Mouse (Mus musculus) liver, adult (tissue): ENCODE data around the gene Gpr68.

ENCODE experiments used
- GATA4 ChIP-seq: IDR thresholded peaks from 2 replicates; pipeline ENCODE4 v1.6.1; 2014; ENCODE audit warnings: mild to moderate bottlenecking, low read length; ENCODE audit not compliant: insufficient replicate concordance

The Gpr68 gene

GRCm38 (mm10) chr12:100931653-100932052 lies 23.7 kb upstream of the Gpr68 start:
- TF ChIP-seq GATA4, result no peak

DNA sequence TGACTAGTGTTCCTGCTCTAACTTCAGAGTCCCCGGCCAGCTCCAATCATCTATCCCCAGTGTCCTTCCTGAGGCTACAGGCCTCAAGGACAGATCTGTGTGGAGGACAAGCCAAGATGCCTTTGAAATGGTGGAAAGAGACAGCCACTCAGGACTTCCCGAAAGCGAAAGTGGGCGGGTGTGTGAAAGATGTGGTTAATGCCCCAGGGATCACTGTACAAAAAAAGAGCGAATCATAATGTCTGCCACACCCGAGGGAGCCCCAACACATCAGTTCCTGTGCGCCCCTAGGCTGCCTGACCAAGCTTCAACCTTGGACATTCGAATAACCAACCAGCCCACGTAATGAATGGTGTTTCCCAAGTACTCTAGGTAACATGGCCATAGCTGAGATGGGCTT lies 20.3 kb upstream of the Gpr68 start:
- no peak for TF ChIP-seq GATA4

- TF ChIP-seq GATA4, result no peak
These were observed 17.9 kb upstream of the Gpr68 start for GRCm38 (mm10) chr12:100925644-100926619.

- TF ChIP-seq GATA4, result no peak
These were observed 16.8 kb upstream of the Gpr68 start for GRCm38 (mm10) chr12:100924646-100925339.

GRCm38 (mm10) chr12:100910731-100911130 lies 2.7 kb upstream of the Gpr68 start:
- no peak for TF ChIP-seq GATA4

- TF ChIP-seq GATA4, result no peak
These were observed 1.8 kb upstream of the Gpr68 start for GRCm38 (mm10) chr12:100909765-100910164.

- TF ChIP-seq GATA4, result no peak
These were observed 468 bp upstream of the Gpr68 start for GRCm38 (mm10) chr12:100908298-100909034.

DNA sequence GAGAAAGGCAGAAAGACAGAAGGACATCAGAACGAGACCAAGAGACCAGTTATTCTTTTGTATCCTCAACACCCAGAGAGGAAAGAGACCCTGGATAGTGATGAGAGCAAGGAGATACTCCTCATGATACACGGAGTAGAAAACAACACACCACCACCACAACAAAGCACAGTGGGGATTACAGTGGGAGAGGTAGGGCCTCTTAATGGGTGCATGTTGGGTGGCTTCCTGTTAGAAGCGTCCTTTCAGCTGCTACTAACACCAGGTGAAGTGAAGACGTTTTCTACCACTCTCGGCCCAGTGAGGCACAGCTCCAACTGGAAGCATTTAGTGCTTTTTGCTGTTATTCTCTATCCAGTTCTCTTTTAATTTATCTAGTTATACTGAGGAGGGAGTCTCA lies 1.1 kb downstream of the Gpr68 start:
- TF ChIP-seq GATA4, result no peak

GRCm38 (mm10) chr12:100903761-100904160 lies 4.2 kb downstream of the Gpr68 start:
- no peak for TF ChIP-seq GATA4

DNA sequence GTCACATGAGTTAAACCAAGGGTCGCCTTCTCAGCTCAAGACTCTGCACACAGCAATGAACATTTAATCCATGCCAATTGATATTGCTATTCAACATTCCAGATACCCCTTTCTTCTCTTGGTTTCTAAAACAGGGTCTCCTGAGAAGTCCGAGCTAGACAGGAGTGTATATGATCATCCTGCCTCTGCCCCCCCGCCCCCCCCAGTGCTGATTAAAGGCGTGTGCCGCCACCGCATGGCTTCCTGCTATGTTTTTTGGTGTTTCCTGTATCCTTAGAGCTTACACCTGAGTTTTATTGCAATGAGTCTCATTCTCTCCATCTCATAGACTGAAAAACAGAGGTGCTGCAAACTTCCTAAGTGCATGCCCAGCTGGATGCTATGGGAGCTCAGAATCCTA lies 6.6 kb downstream of the Gpr68 start:
- no peak for TF ChIP-seq GATA4

DNA sequence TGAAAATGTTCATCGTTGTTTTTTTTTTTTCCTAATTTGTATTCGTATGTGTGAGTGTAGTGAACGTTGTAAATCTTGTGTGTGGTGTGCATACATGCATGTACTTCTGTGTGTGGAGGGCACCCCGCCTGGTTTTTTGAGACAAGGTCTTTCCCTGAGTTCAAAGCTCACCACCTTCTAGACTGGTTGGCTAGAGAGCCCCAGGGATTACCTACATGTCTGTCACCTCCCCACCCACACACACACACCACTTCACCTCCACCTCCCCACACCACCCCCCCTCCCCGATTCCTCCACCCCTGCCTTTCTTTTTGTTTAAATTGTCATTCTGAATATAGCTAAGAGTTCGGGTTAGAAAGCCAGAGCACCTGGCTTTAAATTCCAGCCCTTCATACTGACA lies 7.1 kb downstream of the Gpr68 start:
- TF ChIP-seq GATA4, result no peak

DNA sequence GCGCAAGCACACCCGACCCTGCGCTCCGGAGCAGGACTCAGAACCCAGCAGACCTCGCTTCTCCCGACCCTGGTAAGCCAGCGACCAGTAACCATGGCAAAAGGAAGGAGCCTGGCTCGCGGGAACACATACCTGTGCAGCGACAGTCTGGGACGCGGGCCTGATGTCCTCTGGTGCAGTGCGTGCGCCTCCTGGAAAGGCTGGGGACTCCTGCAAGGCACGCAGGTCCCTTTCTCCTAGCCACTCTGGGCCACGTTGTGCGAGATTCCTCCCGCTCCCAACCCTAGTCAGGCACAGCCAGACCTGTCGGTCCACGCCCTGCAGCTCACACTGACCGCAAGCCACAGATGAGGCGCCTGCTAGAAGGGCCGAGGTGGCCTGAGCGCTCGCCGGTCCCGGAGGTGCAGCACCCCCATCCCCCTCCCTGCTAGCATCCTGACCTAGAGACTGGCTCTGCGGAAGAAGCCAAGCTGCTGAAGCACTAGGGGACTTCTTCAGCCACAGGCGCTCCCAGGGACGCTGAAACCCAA lies 8.8 kb downstream of the Gpr68 start:
- no peak for TF ChIP-seq GATA4

DNA sequence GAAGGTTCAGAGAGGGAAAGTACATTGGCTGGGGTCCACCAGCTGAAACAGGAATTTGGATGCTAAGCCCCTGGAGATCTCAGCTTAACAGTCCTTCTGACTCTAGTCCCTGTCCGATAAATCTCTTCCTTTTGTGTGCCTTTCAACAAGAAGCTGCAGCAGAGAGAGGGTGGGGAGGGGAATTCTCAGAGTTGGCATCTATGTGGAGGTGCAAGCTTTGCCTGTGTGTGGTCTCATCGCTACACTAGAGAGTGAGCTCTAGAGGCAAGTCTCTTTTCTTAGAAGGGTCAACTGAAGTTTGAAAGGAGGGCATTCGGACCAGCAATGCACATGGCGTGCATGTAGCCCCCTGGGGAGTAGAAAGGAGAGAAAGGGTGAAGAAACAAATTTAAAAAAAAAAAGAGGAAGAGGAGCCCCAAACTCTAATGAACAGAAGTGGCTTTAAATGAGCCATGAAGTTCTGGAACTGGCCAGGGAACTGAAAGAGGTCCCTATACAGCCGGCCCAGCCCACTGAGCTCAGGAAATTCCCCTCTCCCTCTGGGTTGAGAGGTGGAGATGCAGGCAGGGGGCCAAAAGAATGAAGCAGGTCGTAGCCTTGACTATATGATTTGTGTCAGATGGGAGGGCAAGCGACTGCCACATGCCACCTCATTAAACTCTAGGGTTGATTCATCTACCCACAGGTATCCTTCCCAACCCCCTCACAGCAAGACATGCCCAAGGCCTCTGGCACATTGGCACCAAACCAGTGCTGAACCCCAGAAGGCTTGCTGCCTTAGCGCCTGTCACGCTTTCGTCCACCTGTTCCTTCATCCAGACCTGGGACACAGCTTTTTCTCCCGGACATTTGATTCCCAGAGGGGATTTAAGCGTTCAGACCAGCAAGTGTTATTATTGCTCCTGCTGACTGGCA lies 10.0 kb downstream of the Gpr68 start:
- TF ChIP-seq GATA4, result no peak

- no peak for TF ChIP-seq GATA4
These were observed 11.3 kb downstream of the Gpr68 start for GRCm38 (mm10) chr12:100896661-100897060.
